Mouse (Mus musculus) bone marrow, adult 2 months (tissue): ENCODE data around the gene Vgll4. TPM values are rescaled to one million over a fixed set of nuclear protein-coding genes. Genes with fewer than 3 reads are reported as not detected.
A peak's percentile ranks its signal among the peaks of the same experiment; 100 is the strongest.

Experiments used
- H3K27ac ChIP-seq: fragments of 200-500 bp; 2 replicates; pipeline ENCODE4 v1.5.1; 2012; ENCODE audit warnings: low read depth, mild to moderate bottlenecking, control low read depth, inconsistent platforms, low read length; ENCODE audit not compliant: control insufficient read depth, poor library complexity, insufficient read depth
- H3K4me1 ChIP-seq: fragments of 200-500 bp; 2 replicates; pipeline ENCODE4 v1.6.1; 2011; ENCODE audit warnings: low read length; ENCODE audit not compliant: control insufficient read depth, insufficient read depth
- H3K4me3 ChIP-seq: fragments of 200-500 bp; replicated peaks from 2 replicates; pipeline ENCODE3; 2011; ENCODE audit warnings: mild to moderate bottlenecking, low read depth, low read length, control low read depth; ENCODE audit not compliant: control insufficient read depth
- CTCF ChIP-seq: fragments of 200-500 bp; IDR thresholded peaks from 2 replicates; pipeline ENCODE4 v1.5.1; 2011; ENCODE audit warnings: low read length, control low read depth; ENCODE audit not compliant: control insufficient read depth, insufficient read depth
- POLR2A ChIP-seq: fragments of 200-500 bp; IDR thresholded peaks from 2 replicates; pipeline ENCODE4 v1.6.1; 2011; ENCODE audit warnings: low read depth, mild to moderate bottlenecking, control low read depth, low read length, borderline replicate concordance; ENCODE audit not compliant: control insufficient read depth
- WGBS: fragments of 180-500 bp; shearing (Covaris S2); methylation state at CpG from one replicate; pipeline ENCODE4 v1.1.7; 2018; 5-methylcytosine and 5-hydroxymethylcytosine counted together
- polyA plus RNA-seq: library from polyadenylated mRNA; stranded (reverse); fragments of >200 nt; gene quantifications from 2 replicates; pipeline ENCODE4 v1.2.4, GENCODE M21; 2011; ENCODE audit warnings: low replicate concordance; ENCODE audit not compliant: missing spikeins, insufficient read depth, insufficient read length

The Vgll4 gene
- polyA plus RNA-seq, 1 experiment = 9.9 TPM

DNA sequence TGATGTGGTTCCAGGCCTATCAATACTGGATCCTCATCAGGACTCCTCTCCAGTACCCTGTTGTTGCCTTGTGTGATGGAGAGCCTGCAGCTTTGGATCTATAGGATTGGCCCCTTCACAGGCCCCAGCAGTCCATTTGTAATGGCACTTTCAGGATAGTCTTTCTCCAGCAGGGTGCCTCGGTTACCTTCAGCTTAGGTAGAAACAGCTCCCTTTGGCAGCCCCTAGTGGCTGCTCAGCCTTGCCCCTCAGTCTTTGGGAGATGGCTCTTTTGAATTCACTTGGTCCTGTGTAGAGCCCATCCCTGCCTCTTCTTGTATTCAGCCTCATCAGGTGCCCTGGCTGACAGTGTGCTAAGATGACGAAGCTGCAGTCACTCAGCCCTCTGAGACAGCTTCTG is 142.9 kb downstream of the Vgll4 start:
- TF ChIP-seq CTCF (0 out of 2 replicates have a peak, but pooled peaks have one; percentile 0), POLR2A (no peak)
- Histone ChIP-seq H3K27ac (no peak overlapping the region), H3K4me3 (no peak overlapping the region), H3K4me1 (no peaks in the 10 kb centered on the region; the same call in 1 of the 2 replicates)
- WGBS = 78% methylated on average over 2 of the region's 2 CpGs

DNA sequence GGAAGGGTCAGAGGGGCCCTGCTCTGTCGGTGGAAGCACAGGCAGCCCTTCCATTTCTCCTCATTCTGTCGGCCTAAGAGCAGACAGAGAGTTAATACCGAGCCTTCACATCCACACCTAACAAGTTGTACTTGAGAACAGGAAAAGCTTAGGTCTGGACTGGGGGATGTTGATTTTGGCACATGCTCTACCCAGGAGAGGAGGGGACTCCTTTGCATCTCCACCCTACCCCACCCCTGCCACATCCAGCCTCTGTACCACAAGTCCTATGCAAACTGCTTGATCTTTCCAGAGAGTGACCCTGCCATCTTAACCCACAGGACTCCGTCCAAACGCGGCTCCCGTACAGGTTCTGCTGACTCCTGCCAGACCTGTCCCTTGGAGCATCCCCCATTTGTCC is 148.1 kb downstream of the Vgll4 start:
- Histone ChIP-seq H3K27ac (no peak overlapping the region), H3K4me3 (no peak overlapping the region), H3K4me1 (no peaks in the 10 kb centered on the region; the same call in 1 of the 2 replicates)
- TF ChIP-seq POLR2A (no peak), CTCF (no peak)
- WGBS = 86% methylated on average over 7 of the region's 7 CpGs

DNA sequence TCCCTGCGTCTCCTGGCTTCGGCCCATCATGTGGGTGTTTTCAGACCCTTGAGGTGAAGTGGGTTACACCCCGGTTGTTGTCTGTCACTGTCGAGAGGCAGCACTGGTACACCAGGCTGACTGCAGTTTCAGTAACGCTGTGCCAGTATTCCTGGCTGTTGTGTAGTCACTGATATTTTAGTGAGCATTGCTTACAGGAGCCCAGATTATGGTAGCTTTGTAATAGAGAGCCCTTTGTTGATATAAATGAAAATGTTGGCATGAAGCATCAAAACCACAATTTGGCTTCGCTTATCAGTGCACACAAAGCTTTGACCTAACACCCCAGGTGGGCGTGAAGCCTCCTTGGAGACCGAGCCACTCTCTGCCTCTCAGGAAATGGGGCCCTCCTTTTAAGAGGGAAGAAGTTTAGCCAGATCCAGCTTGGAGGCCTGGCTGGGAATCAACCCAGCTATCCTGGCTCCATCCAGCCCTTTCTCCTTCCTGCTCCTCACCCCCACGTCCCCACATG is 149.8 kb downstream of the Vgll4 start:
- TF ChIP-seq POLR2A = no peak
- no peak for TF ChIP-seq CTCF
- H3K4me1 ChIP-seq = no peaks in the 10 kb centered on the region; the same call in 1 of the 2 replicates

GRCm38 (mm10) chr6:114818471-114818870 is 151.3 kb downstream of the Vgll4 start:
- Histone ChIP-seq H3K27ac (no peak overlapping the region), H3K4me3 (no peak overlapping the region), H3K4me1 (no peaks in the 10 kb centered on the region; the same call in 1 of the 2 replicates)
- WGBS = 16% methylated on average over 6 of the region's 6 CpGs
- TF ChIP-seq CTCF (no peak), POLR2A (no peak)

More for the DNA sequence above, 149.8 kb downstream of the Vgll4 start:
- 55% methylated on average over 9 of the region's 9 CpGs for WGBS
- Histone ChIP-seq H3K27ac (no peak overlapping the region), H3K4me3 (no peak overlapping the region)

- H3K4me1 ChIP-seq = no peaks in the 10 kb centered on the region; the same call in 1 of the 2 replicates
- 31% methylated on average over 11 of the region's 11 CpGs for WGBS
These were observed 151.8 kb downstream of the Vgll4 start for GRCm38 (mm10) chr6:114817948-114818347.

GRCm38 (mm10) chr6:114814882-114815650 is 154.7 kb downstream of the Vgll4 start:
- no peak overlapping the region for H3K27ac ChIP-seq
- 92% methylated on average over 5 of the region's 5 CpGs for WGBS
- TF ChIP-seq POLR2A (no peak), CTCF (peak; percentile 46)
- no peaks in the 10 kb centered on the region for H3K4me1 ChIP-seq
- H3K4me3 ChIP-seq = no peak overlapping the region

More at GRCm38 (mm10) chr6:114817948-114818347, 151.8 kb downstream of the Vgll4 start:
- TF ChIP-seq CTCF (no peak), POLR2A (no peak)
- Histone ChIP-seq H3K4me3 (no peak overlapping the region), H3K27ac (no peak overlapping the region)

- no peak for TF ChIP-seq CTCF
- no peak for TF ChIP-seq POLR2A
- no peaks in the 10 kb centered on the region for H3K4me1 ChIP-seq
- no peak overlapping the region for H3K27ac ChIP-seq
- WGBS = 84% methylated on average over 6 of the region's 6 CpGs
- no peak overlapping the region for H3K4me3 ChIP-seq
These were observed 155.5 kb downstream of the Vgll4 start for GRCm38 (mm10) chr6:114814199-114814881.

GRCm38 (mm10) chr6:114812779-114813178 is 157.0 kb downstream of the Vgll4 start:
- WGBS = 79% methylated on average over 4 of the region's 4 CpGs
- TF ChIP-seq CTCF = no peak
- no peak for TF ChIP-seq POLR2A
- Histone ChIP-seq H3K4me3 (no peak overlapping the region), H3K27ac (no peak overlapping the region), H3K4me1 (no peaks in the 10 kb centered on the region)
